Mouse (Mus musculus) gonadal fat pad, adult 2 months (tissue): ENCODE measurements around the gene Cdkl3. TPM values are rescaled to one million over a fixed set of nuclear protein-coding genes. Genes with fewer than 3 reads are reported as not detected.
"Not testable (repeated sequence)": the region's sequence is repeated elsewhere in the genome, so short reads cannot be mapped to it uniquely, and the experiment has no call there.

Experiments
- DNase-seq: peaks from one replicate; pipeline ENCODE4 v3.0.0-alpha.2; 2012; ENCODE audit warnings: low read depth
- polyA plus RNA-seq: library from polyadenylated mRNA; depleted of rRNA; stranded (reverse); fragments of >200 nt; gene quantifications from 2 replicates; pipeline ENCODE4 v1.2.3, GENCODE M21; 2012

Cdkl3 gene
- polyA plus RNA-seq, 1 experiment, result 3.3 TPM

DNA sequence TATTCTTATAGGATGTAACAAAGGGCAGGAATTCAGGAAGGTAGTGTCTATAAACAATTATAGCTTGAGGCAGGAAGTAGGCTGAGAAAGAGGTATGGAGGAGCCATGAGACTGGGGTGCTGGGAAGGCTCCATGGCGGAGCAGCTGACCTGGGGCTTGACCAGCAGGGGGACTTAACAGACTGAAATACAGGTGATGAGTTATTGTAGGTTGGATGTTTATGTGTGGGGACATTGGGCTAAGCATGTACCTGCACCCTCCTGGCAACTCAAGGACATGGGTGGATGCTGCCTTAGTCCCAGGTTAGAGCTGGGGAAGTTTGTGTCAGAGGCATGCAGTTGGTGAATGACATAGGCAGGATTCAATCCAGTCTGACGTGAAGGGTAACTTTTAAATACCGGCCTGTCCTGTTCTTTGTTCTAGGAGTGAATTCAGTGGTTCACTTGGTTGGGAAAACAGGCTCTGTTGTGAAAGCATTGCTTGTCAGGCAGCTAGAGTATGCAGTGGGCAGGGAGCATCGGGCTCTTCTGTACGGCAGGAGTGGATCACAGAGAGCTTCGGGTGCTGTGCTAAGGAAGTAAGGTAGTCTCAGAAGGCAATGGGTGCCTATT, 72.8 kb downstream of the Cdkl3 start:
- peak; percentile 85 for DNase-seq

DNA sequence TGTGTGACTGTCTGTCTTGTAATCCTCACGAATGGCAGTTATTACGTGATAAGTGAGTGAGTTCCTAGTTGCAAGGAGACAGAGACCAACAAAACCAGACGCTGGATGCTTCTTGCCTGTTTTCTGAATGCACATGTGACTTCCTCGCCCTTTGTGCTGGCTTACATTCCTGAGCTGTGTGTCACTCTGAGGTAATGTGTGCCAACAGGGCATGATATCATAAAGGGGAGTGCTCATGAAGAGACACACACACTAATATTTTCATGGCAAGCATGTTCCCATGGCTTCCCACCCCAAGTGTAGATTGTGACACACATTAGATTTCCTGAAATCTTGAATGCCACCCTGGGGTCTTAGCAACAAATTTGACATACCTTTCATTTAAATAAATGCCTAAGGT, 73.9 kb downstream of the Cdkl3 start:
- DNase-seq, result no peak

- no peak for DNase-seq
These were observed 76.0 kb downstream of the Cdkl3 start for GRCm38 (mm10) chr11:52079978-52080377.

DNA sequence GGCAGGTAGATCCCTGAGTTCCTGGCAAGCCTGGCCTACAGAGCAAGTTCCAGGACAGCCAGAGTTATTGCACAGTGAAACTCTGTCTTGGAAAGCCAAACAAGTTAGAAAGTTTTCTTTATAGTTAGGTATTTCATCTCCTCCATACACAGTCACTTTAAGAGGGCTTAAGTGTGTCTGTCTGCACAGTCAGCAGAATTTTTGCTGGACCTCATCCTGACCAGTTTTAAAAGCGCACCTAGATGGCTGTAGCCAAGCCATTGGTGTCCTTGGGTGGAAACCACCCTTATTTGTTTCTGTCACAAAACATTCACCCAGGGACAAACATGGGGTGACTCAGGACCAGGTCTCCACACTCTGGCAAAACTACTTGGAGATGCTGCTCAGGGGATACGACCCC, 76.6 kb downstream of the Cdkl3 start:
- DNase-seq, result no peak

GRCm38 (mm10) chr11:52085857-52086203, 81.8 kb downstream of the Cdkl3 start:
- DNase-seq, result no peak

GRCm38 (mm10) chr11:52086204-52086864, 82.3 kb downstream of the Cdkl3 start:
- DNase-seq, result no peak

DNA sequence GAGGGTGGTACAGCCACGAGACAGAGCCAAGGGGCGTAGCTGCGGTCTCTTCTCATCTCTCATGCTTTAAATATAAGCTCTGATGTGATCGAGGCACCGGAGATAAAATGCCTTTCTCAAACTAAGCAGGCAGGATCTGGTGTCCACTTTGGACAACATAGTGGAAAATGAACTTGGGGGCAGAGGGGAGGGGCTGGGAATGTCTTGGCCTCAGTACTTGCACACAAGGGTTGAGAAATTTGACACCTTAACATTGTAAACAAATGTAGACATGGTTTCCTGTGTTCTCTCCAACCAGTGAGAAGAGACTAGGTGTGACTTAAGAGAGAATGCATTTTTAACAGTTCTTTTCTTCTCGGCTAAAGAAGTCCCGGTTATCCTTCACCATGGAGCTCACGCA, 85.3 kb downstream of the Cdkl3 start:
- no peak for DNase-seq

- no peak for DNase-seq
These were observed 87.2 kb downstream of the Cdkl3 start for GRCm38 (mm10) chr11:52091261-52091660.

DNA sequence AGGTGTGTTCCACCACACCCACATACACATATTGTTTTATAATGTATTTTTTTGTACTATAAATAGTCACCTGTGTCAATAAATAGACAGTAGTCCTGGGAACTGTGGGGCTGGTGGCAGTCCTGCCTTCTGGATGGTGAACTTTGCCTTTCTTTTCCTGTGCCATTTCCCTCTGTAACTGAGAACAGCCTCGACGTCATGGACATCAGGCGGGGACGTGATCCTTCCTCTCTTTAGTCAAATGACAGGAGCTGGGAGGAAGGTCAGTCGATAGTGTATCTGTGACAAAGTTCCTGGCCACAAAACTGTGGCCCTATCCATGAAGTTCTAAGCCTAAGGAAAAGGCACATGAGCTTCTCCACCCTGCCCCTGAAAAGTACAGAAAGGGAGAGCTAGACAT, 90.5 kb downstream of the Cdkl3 start:
- no peak for DNase-seq

- DNase-seq, result no peak
These were observed 93.0 kb downstream of the Cdkl3 start for GRCm38 (mm10) chr11:52097016-52097415.

DNA sequence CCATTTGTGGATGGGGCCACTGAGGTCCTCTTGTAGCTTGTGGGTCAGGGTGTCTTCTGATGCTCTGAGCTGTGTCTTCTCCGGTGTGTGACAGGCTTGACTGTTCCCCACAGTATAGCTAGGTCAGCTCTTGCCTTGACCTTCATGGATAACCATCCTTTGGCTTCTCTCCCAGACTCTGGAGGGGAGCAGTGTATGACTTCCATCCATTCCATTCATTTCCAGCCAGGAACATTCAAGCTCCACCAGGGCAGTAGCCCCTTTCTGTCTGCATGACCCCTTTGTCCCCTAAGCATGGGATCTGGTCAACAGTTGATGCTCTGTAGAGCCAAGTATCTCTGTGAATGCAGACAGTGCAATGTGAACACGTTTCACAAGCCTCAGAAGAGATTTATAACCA, 93.6 kb downstream of the Cdkl3 start:
- DNase-seq, result no peak

DNA sequence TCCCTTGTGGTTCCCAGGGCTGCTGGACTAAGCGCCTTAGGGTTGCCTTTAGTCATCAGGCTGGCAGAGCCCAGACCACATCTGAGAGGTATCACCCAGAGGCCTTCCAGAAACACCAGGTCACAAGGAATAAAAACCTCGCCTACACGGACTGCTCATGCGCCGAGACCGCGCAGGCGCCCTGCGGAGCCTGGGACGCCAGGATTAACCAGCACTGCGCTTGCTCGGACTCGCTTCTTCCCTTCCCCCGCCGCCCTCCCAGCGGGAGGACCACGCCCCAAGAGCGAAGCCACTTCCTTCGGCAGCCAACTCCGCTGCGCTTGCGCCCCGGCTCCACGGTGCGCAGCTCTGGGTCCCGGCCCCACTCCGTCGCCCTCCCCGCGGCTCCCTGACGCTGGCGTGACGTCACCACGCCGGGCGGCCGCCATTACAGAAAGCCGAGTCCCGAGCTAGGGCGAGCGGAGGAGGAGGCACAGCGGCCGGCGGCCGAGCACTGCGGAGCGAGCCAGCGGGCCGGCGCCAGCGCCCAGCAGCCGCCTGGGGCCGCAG, 94.5 kb downstream of the Cdkl3 start, which contains the start of gene Ppp2ca:
TSS of gene Ppp2ca (plus strand) at position 284 of the 549 bp plus-strand sequence.
- DNase-seq, result peak; percentile 79

GRCm38 (mm10) chr11:52099031-52099761, 95.2 kb downstream of the Cdkl3 start:
- no peak for DNase-seq

GRCm38 (mm10) chr11:52099771-52100219, 95.8 kb downstream of the Cdkl3 start:
- no peak for DNase-seq

- DNase-seq, result no peak
These were observed 99.0 kb downstream of the Cdkl3 start for GRCm38 (mm10) chr11:52102977-52103376.

DNA sequence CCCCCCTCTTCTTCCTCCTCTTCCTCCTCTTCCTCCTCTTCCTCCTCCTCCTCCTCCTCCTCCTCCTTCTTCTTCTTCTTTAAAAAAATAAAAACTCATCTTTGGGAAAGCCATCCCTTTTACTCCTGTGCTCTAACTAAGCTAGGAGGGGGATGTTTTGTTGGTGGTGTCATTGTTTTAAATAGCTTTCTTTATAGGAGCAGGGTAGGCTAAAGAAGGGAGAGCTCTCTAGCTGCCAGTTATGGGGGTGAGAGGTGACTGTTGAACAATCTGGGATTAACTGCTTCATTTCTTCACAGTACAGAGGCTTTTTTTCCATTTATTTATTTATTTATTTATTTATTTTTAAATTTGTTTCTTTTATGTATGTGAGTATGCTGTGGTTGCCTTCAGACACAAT, 101.5 kb downstream of the Cdkl3 start:
- DNase-seq, result no peak

DNA sequence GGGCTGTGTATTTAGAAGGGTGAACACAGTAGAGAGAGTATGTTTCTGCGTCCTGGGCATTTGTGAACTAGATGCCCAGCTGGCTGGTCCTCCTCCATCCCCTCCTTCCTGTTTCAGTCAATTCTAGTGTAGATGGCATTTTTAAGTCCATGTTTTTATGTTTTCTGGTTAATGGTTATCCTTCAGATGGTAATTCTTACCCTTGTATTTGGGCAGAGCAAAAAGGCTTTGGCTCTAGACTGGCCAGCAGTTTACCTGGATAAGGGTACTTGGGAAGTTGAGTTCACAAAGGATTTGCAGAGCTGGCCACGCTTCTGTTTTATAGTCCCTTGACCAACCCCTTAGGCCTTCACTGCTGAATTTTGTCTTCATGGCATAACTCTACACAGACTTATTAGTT, 102.0 kb downstream of the Cdkl3 start:
- DNase-seq, result no peak

DNA sequence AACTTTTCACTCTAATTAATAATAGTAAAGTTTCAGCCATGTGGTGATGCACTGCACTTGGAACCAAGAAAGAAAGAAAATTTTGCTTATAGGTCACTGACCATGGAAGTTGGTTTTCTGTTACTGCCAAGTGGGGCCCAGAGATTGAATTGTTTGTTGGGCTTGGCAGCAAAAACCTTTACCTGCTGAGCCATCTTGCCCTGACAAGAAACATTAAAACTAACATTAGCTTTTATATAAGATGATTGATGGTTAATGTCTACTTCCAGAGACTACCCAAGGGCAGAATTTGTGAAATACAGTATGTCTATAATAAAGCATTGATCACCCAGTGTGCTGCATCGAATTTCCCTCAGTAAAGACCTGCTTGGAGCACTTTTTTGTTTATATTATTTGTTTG, 102.4 kb downstream of the Cdkl3 start:
- DNase-seq, result peak; percentile 52

DNA sequence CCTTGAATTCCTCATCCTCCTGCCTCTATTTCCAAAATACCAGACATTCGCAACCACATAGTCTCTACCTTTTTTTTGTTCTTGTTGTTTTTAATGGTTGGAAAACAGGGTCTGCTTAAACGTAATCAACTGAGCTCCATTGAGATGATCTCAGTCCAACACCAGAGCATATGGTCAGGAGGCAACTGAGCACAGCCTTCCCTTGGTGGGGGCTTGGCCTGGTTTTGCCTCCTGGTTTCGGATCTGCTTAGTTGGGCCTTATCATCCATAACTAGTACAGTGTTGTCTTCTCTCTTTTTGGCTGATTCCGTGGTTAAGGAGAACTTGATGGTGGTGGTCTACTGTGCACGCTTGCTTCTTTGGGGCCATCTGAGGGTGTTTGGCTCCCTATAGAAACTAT, 104.8 kb downstream of the Cdkl3 start:
- no peak for DNase-seq

- no peak for DNase-seq
These were observed 105.4 kb downstream of the Cdkl3 start for GRCm38 (mm10) chr11:52109421-52109820.

- no peak for DNase-seq
These were observed 111.5 kb downstream of the Cdkl3 start for GRCm38 (mm10) chr11:52115479-52115878.

DNA sequence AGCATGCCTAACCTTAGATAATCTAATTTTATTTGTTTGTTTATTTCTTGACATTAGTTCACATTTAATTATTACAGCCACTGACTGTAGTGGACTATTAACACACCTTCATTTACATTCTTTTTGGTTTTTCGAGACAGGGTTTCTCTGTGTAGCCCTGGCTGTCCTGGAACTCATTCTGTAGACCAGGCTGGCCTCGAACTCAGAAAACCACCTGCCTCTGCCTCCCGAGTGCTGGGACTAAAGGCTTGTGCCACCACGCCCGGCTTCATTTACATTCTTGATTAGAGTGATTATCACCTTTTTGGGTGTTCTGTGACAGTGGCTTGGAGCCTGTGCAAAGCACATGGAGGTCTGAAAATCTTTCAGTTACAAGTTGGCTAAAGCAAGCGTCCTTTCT, 112.1 kb downstream of the Cdkl3 start:
- DNase-seq, result not testable (repeated sequence)

DNA sequence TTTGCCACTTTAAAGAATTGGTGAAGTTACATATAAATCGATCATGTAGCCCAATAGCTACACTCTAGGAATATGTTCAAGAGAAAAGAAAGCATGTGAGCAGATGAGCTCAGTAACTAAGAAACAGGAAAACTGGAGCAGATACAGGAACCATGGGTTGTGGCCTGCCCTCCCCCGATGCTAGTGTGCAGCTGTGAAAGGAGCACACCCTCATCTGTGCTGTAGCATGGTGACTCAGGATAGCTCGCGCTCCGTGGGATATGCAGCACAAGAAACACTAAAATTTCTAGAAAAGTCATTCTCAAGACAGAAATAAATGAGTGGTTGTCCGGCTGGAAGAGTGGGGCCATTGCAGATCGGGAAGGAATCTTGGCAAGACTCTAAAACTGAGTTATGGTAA, 113.1 kb downstream of the Cdkl3 start:
- DNase-seq, result no peak
